Mouse (Mus musculus) embryonic facial prominence, embryonic 15.5 days (tissue): Measurements from ENCODE around the gene Vamp2. TPM values are rescaled to one million over a fixed set of nuclear protein-coding genes. Genes with fewer than 3 reads are reported as not detected.

Experiments used
- ATAC-seq: fragments of 200-750 bp; cut with Nextera tagmentation; 2 replicates; pipeline ENCODE4 v1.8.0; 2017; ENCODE audit warnings: low read depth, moderate TSS enrichment; ENCODE audit not compliant: insufficient number of reproducible peaks, low FRiP score, low TSS enrichment
- H3K27ac ChIP-seq: fragments of 300-500 bp; sonication (generic); replicated peaks from 2 replicates; pipeline ENCODE4 v1.5.1; 2015; ENCODE audit warnings: mild to moderate bottlenecking, inconsistent platforms
- H3K27me3 ChIP-seq: fragments of 300-500 bp; sonication (generic); 2 replicates; pipeline ENCODE4 v1.6.1; 2015; ENCODE audit warnings: inconsistent platforms
- H3K36me3 ChIP-seq: fragments of 300-500 bp; sonication (generic); 2 replicates; pipeline ENCODE4 v1.6.1; 2015; ENCODE audit warnings: mild to moderate bottlenecking, inconsistent platforms
- H3K4me1 ChIP-seq: fragments of 300-500 bp; sonication (generic); 2 replicates; pipeline ENCODE4 v1.6.1; 2015; ENCODE audit warnings: inconsistent platforms
- H3K4me2 ChIP-seq: fragments of 300-500 bp; sonication (generic); replicated peaks from 2 replicates; pipeline ENCODE4 v1.6.1; 2015; ENCODE audit warnings: mild to moderate bottlenecking, inconsistent platforms
- H3K4me3 ChIP-seq: fragments of 300-500 bp; sonication (generic); replicated peaks from 2 replicates; pipeline ENCODE4 v1.5.1; 2015; ENCODE audit warnings: mild to moderate bottlenecking, inconsistent platforms
- H3K9ac ChIP-seq: fragments of 300-500 bp; sonication (generic); 2 replicates; pipeline ENCODE4 v1.6.1; 2015; ENCODE audit warnings: inconsistent platforms
- H3K9me3 ChIP-seq: fragments of 300-500 bp; sonication (generic); replicated peaks from 2 replicates; pipeline ENCODE4 v1.6.1; 2016; ENCODE audit warnings: inconsistent platforms
- WGBS: fragments of 180-500 bp; shearing (Covaris S2); methylation state at CpG from one replicate; pipeline ENCODE4 v1.1.7; 2015; 5-methylcytosine and 5-hydroxymethylcytosine counted together
- polyA plus RNA-seq: library from polyadenylated mRNA; unstranded; fragments of >200 nt; fragmentation: Nextera tagmentation; extraction: Ambion mirVana; gene quantifications from 2 replicates; pipeline ENCODE4 v1.2.1, GENCODE M21; 2015

Gene Vamp2
- polyA plus RNA-seq, 1 experiment from 2014 or later = 149 TPM

GRCm38 (mm10) chr11:69119446-69120155 lies 31.3 kb downstream of the Vamp2 start:
- Histone ChIP-seq H3K27ac (no peak overlapping the region), H3K9ac (no peak overlapping the region), H3K9me3 (no peaks in the 10 kb centered on the region), H3K27me3 (no peaks in the 10 kb centered on the region; the same call in 1 of the 2 replicates), H3K4me3 (peak overlapping the region; percentile 91), H3K4me2 (peak overlapping the region; percentile 96), H3K36me3 (no peaks in the 10 kb centered on the region), H3K4me1 (peaks cover 36% of the 10 kb centered on the region)
- WGBS = 37% methylated on average over 14 of the region's 14 CpGs
- ATAC-seq = no peak

DNA sequence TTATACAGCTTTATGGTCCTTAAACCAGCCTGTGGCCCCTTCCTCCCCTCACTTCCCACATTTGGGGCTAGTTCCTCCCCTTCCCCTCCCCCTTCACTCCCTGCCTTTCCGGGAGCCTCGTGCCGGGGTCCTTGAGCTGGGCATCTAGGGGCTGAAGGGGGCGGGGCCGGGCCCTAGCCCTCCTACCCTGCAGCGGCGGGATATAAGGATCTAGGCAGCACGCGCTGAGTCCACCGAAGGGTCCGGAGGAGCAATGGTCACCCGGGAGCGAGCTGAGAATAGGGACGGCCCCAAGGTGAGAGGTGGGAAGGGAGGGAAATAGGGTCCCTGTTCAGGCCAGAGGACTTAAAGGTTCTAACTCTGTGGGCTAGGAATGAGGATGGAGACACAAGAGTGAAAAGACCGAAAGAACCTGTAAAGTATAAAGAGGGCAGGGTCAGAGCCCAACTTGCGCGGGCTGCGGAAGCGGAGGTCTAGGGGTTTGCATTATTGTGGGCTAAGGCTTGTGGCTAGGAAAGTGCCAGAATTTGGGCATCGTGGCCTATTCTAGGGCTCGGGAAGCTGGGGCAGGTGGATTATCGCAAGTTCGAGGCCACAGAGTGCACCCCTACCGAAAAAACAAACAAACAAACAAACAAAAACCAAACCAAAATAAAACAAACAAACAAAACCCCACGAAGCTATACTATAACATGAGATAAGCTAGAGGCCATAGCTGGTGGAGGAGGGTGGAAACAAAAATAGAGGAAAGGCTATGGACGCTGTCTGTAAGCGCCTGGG lies 32.1 kb downstream of the Vamp2 start, which contains the start of gene Hes7:
TSS of gene Hes7 (plus strand) at position 184 of the 780 bp plus-strand sequence.
- H3K4me3 ChIP-seq = peak within 1 kb of the TSS; percentile 91
- peak within 1 kb of the TSS; percentile 59 for H3K9ac ChIP-seq
- no peaks in the 10 kb centered on the region; the same call in 1 of the 2 replicates for H3K27me3 ChIP-seq
- no peak for ATAC-seq
- peaks cover 37% of the 10 kb centered on the region for H3K4me1 ChIP-seq
- H3K4me2 ChIP-seq = peak within 1 kb of the TSS; percentile 96
- no peaks in the 10 kb centered on the region for H3K36me3 ChIP-seq
- no peaks in the 10 kb centered on the region for H3K9me3 ChIP-seq
- 4% methylated on average over 27 of the region's 27 CpGs for WGBS
- 0 out of 2 replicates have a peak within 1 kb of the TSS, but pooled peaks have one; percentile 92 for H3K27ac ChIP-seq

DNA sequence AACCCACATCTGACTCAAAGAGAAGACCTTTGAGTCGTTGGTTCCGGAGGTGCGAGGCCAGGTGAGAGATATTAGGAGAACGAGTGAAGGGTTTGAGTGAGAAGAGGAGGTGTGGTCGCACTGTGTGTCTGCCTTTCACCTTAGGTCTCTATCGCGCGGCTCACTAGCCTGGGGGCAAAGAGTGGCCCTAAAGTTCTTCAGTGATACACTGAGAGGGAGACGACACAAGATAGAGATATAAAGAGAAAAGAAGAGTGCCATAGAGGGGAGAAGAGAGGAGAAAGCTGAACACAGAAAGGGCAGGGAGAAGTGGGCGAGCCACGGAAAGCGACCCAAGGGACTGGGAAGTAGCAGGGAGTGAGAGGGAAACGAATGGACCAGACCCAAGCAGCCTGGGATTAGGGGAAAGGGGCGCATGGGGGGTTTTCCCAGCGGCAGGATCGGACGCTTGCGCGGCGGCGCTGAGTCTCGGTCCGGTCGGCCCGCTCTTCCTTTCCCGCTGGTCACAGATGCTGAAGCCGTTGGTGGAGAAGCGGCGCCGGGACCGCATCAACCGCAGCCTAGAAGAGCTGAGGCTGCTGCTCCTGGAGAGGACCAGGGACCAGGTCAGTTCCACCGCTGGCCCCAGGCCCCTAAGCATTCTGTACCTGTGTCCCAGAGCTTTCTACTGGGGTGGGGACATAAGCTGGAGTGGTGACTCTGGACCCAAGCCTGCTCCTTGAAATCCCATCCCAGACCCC lies 32.9 kb downstream of the Vamp2 start:
- Histone ChIP-seq H3K36me3 (no peaks in the 10 kb centered on the region), H3K4me3 (peak overlapping the region; percentile 81), H3K27ac (peak overlapping the region; percentile 92), H3K4me1 (peaks cover 44% of the 10 kb centered on the region), H3K4me2 (peak overlapping the region; percentile 96), H3K9ac (peak overlapping the region; percentile 59), H3K27me3 (no peaks in the 10 kb centered on the region; the same call in 1 of the 2 replicates), H3K9me3 (no peaks in the 10 kb centered on the region)
- WGBS = 1% methylated on average over 33 of the region's 33 CpGs
- ATAC-seq = no peak

- no peak for ATAC-seq
- H3K4me2 ChIP-seq = peak overlapping the region; percentile 96
- H3K27ac ChIP-seq = peak overlapping the region; percentile 92
- peaks cover 49% of the 10 kb centered on the region for H3K4me1 ChIP-seq
- H3K4me3 ChIP-seq = peak overlapping the region; percentile 81
- H3K36me3 ChIP-seq = no peaks in the 10 kb centered on the region
- WGBS = 1% methylated on average over 32 of the region's 32 CpGs
- H3K9ac ChIP-seq = peak overlapping the region; percentile 59
- no peaks in the 10 kb centered on the region; the same call in 1 of the 2 replicates for H3K27me3 ChIP-seq
- no peaks in the 10 kb centered on the region for H3K9me3 ChIP-seq
Observed at GRCm38 (mm10) chr11:69121741-69122335, 33.5 kb downstream of the Vamp2 start.

- Histone ChIP-seq H3K27ac (peak within 1 kb of the TSS; percentile 92), H3K4me2 (peak within 1 kb of the TSS; percentile 96), H3K36me3 (no peaks in the 10 kb centered on the region), H3K9ac (peak within 1 kb of the TSS; percentile 59), H3K27me3 (no peaks in the 10 kb centered on the region; the same call in 1 of the 2 replicates), H3K4me3 (peak within 1 kb of the TSS; percentile 81), H3K4me1 (peaks cover 45% of the 10 kb centered on the region), H3K9me3 (no peaks in the 10 kb centered on the region)
- peak; percentile 64 for ATAC-seq
- WGBS = under 1% methylated on average over 66 of the region's 66 CpGs
Observed at GRCm38 (mm10) chr11:69122336-69122951, 34.2 kb downstream of the Vamp2 start, which contains the start of gene 9130213A22Rik. TSS of gene 9130213A22Rik (minus strand) at chr11:69122589.

DNA sequence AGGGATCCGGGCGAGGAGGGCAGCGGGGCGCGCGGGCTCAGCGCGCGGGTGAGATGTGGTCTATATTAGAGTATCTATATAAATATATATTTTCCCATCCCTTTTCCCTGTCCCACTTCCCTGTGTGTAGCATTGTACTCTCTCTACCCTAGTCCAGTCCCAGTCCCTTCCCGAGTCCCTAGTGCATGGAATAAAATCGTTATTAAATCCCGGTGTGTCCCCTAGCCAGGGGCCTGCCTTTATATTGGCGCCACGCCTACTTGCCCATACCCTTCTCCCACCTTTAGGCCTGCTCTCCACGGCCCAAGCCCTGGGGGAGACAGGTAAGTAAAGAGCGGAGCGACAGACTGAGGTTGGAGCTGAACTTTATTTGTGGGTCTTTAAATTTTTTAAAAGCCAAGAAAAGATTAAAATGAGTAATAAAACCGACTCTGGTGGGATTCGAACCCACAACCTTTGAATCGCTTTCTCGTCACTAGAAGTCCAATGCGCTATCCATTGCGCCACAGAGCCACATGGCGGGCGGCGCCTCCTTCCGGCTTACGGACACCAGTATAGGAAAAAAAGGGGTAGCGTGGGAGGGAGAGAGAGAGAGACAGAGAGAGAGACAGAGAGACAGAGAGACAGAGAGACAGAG lies 34.9 kb downstream of the Vamp2 start:
- peak overlapping the region; percentile 92 for H3K27ac ChIP-seq
- no peaks in the 10 kb centered on the region for H3K9me3 ChIP-seq
- peak overlapping the region; percentile 59 for H3K9ac ChIP-seq
- H3K4me1 ChIP-seq = peaks cover 44% of the 10 kb centered on the region
- H3K4me3 ChIP-seq = peak overlapping the region; percentile 81
- 1% methylated on average over 29 of the region's 29 CpGs for WGBS
- H3K36me3 ChIP-seq = no peaks in the 10 kb centered on the region
- ATAC-seq = no peak
- peak overlapping the region; percentile 96 for H3K4me2 ChIP-seq
- no peaks in the 10 kb centered on the region; the same call in 1 of the 2 replicates for H3K27me3 ChIP-seq

DNA sequence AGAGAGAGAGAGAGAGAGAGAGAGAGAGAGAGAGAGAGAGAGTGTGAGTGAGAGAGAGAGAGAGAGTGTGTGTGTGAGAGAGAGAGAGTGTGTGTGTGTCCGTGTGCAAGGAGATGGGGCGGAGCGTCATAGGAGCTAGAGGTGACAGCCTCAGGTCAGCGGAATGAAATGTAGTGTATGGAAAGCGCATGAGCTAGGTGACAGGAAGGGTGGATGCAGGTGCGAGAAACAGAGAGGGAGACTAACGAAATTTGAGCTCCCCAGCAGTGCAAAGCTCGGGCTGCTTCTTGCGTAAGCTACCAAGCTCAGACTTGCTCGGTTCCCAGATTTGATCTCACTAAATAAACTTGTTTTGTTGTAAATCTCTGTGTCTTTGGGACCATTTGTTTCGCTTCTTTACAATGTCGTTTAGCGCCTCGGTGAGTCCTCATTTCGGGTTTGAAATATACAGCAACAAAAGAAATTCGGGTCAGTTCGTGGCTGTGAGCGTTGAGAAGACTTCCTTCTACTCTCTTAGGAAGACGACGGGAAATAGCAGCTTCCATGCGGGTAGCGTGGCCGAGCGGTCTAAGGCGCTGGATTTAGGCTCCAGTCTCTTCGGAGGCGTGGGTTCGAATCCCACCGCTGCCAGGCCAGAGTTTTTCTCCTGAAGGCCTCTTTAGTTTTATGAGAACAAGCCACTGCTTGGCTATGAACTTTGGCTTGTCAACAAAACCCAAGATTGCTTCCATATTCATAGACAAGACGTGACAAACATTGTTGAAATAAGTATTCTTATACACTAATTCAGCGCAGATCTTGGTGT lies 35.6 kb downstream of the Vamp2 start:
- no peaks in the 10 kb centered on the region for H3K9me3 ChIP-seq
- ATAC-seq = peak; percentile 75
- peak overlapping the region; percentile 92 for H3K27ac ChIP-seq
- no peaks in the 10 kb centered on the region; the same call in 1 of the 2 replicates for H3K27me3 ChIP-seq
- H3K9ac ChIP-seq = peak overlapping the region; percentile 39
- peak overlapping the region; percentile 81 for H3K4me3 ChIP-seq
- H3K4me2 ChIP-seq = peak overlapping the region; percentile 96
- H3K4me1 ChIP-seq = peaks cover 42% of the 10 kb centered on the region
- WGBS = under 1% methylated on average over 31 of the region's 31 CpGs
- no peaks in the 10 kb centered on the region for H3K36me3 ChIP-seq

DNA sequence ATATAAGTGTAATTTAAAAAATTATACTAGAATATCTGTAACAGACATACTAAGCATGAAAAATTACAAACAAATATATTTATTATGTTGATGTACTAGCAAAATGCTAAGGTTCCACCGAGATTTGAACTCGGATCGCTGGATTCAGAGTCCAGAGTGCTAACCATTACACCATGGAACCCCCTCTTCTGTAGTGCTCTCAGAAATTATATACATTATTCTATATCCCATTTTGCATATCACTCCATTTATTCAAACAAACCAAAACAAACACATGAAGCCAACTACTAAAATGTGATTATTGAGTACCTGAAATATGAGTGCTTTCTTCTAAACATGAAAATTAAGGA lies 36.2 kb downstream of the Vamp2 start:
- Histone ChIP-seq H3K4me1 (peaks cover 36% of the 10 kb centered on the region), H3K27ac (peak overlapping the region; percentile 92; the same call in 1 of the 2 replicates), H3K36me3 (no peaks in the 10 kb centered on the region), H3K9ac (no peak overlapping the region), H3K9me3 (no peaks in the 10 kb centered on the region), H3K4me3 (peak overlapping the region; percentile 81), H3K4me2 (peak overlapping the region; percentile 96), H3K27me3 (no peaks in the 10 kb centered on the region; the same call in 1 of the 2 replicates)
- peak; percentile 41; the same call in 1 of the 2 replicates for ATAC-seq
- WGBS = 0% methylated on average over 3 of the region's 3 CpGs

DNA sequence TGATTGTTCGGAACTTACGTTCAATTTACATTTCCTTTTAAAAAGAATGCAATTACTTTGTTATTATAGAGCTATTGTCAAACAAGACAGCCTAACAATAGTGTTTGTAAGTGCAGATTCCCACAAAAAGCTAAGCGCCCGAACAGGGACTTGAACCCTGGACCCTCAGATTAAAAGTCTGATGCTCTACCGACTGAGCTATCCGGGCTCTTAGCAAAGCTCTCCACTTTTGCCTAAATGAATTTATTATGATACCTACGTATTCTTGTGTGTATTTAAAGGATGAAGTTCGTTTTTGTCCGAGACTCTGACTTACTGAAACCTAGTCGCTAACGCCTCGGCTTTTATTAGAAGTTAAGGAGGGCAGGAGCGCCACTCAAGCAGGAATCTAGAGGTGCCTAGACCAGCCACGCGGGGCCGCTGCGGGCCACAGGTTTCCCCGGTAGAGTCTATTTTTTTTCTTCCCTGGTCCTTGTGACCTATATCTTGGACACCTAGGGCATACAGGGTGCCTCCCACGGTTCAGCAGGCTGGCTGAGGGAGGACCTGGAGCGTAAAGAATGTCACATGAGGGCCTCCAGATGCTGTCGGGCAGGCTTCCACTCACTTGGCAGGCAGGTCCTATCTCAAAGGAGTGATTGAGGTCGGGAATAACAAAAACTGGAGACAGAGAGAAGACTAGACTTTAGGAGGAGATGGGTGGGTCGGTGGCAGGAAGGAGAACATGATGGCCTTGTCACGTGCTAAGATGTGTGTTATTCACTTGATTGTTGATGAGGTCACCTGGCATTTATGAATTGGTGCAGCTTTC lies 37.0 kb downstream of the Vamp2 start:
- Histone ChIP-seq H3K9me3 (no peaks in the 10 kb centered on the region), H3K36me3 (no peaks in the 10 kb centered on the region), H3K4me3 (peak overlapping the region; percentile 52), H3K9ac (peak overlapping the region; percentile 29), H3K27ac (peak overlapping the region; percentile 77), H3K4me2 (peak overlapping the region; percentile 75), H3K27me3 (no peaks in the 10 kb centered on the region; the same call in 1 of the 2 replicates), H3K4me1 (peaks cover 28% of the 10 kb centered on the region)
- ATAC-seq = peak; percentile 21; the same call in 1 of the 2 replicates
- under 1% methylated on average over 24 of the region's 24 CpGs for WGBS
